Mouse (Mus musculus): ENCODE measurements around the gene Smco3.
"Not testable (repeated sequence)": the region's sequence is repeated elsewhere in the genome, so short reads cannot be mapped to it uniquely, and the experiment has no call there.

Gene Smco3

GRCm38 (mm10) chr6:136804705-136805408, 30.4 kb downstream of the Smco3 start:
- DNase-seq (ENCODE audit: low spot score): peak; percentile 57

- DNase-seq (ENCODE audit: low spot score): peak; percentile 97
Measured at GRCm38 (mm10) chr6:136803739-136804633, 31.3 kb downstream of the Smco3 start, which contains the start of gene Hist4h4. Gene Hist4h4 (minus strand): TSS chr6:136804415.

GRCm38 (mm10) chr6:136803093-136803738, 32.0 kb downstream of the Smco3 start:
- DNase-seq (ENCODE audit: low spot score): no peak

- no peak for DNase-seq (ENCODE audit: low spot score)
Measured at GRCm38 (mm10) chr6:136801274-136801673, 34.0 kb downstream of the Smco3 start.

- DNase-seq (ENCODE audit: low spot score): no peak
Measured at GRCm38 (mm10) chr6:136800710-136801109, 34.5 kb downstream of the Smco3 start.

- not testable (repeated sequence) for DNase-seq (ENCODE audit: low spot score)
Measured at GRCm38 (mm10) chr6:136797874-136798693, 37.2 kb downstream of the Smco3 start.

GRCm38 (mm10) chr6:136795850-136796249, 39.4 kb downstream of the Smco3 start:
- DNase-seq (ENCODE audit: low spot score): no peak

GRCm38 (mm10) chr6:136795110-136795509, 40.1 kb downstream of the Smco3 start:
- DNase-seq (ENCODE audit: low spot score): no peak

- peak; percentile 42 for DNase-seq (ENCODE audit: low spot score)
Measured at GRCm38 (mm10) chr6:136793831-136794525, 41.3 kb downstream of the Smco3 start.

- DNase-seq (ENCODE audit: low spot score): peak; percentile 23
Measured at GRCm38 (mm10) chr6:136792884-136793758, 42.1 kb downstream of the Smco3 start.

GRCm38 (mm10) chr6:136789391-136789971, 45.8 kb downstream of the Smco3 start:
- no peak for DNase-seq (ENCODE audit: low spot score)

- DNase-seq (ENCODE audit: low spot score): no peak
Measured at GRCm38 (mm10) chr6:136782761-136783160, 52.5 kb downstream of the Smco3 start.

GRCm38 (mm10) chr6:136782146-136782545, 53.1 kb downstream of the Smco3 start:
- no peak for DNase-seq (ENCODE audit: low spot score)

GRCm38 (mm10) chr6:136781377-136781986, 53.8 kb downstream of the Smco3 start, which contains the start of gene Gucy2c:
Gene Gucy2c (minus strand): TSS chr6:136781765.
- no peak for DNase-seq (ENCODE audit: low spot score)

Measured in embryo, embryonic 10.5 days (tissue).